Mouse (Mus musculus) liver, embryonic 14.5 days (tissue): Measurements from ENCODE around the gene Ctnnd2. TPM values are rescaled to one million over a fixed set of nuclear protein-coding genes. Genes with fewer than 3 reads are reported as not detected.

Experiments
- ATAC-seq: fragments of 200-750 bp; cut with Nextera tagmentation; 2 replicates; pipeline ENCODE4 v1.8.0; 2017; ENCODE audit warnings: moderate number of reproducible peaks, mild to moderate bottlenecking, moderate library complexity; ENCODE audit not compliant: insufficient read depth
- DNase-seq, 3 experiments: peaks; one replicate each; pipeline ENCODE4 v3.0.0-alpha.2; 2012 to 2013; ENCODE audit warnings: low read depth in 3 of 3, low spot score in 3 of 3
- H3K27ac ChIP-seq: fragments of 300-500 bp; sonication (generic); 2 replicates; pipeline ENCODE4 v1.5.1; 2014; ENCODE audit warnings: moderate library complexity, mild to moderate bottlenecking, control low read depth, inconsistent platforms
- H3K27me3 ChIP-seq: fragments of 300-500 bp; sonication (generic); 2 replicates; pipeline ENCODE4 v1.6.1; 2014; ENCODE audit warnings: mild to moderate bottlenecking, low read length, moderate library complexity; ENCODE audit not compliant: control insufficient read depth, insufficient read depth
- H3K36me3 ChIP-seq: fragments of 300-500 bp; sonication (generic); replicated peaks from 2 replicates; pipeline ENCODE4 v1.6.1; 2014; ENCODE audit warnings: low read depth; ENCODE audit not compliant: control insufficient read depth, insufficient read depth
- H3K4me1 ChIP-seq, 2 experiments: fragments of 200-500 bp in 1 of 2; fragments of 300-500 bp in 1 of 2; sonication (generic) in 1 of 2; replicated peaks; 2 replicates each; pipeline ENCODE4 v1.6.1; 2012 to 2014; ENCODE audit warnings: antibody characterized with exemption in 1 of 2, inconsistent platforms in 1 of 2, low read length in 1 of 2; ENCODE audit not compliant: control insufficient read depth in 2 of 2, insufficient read depth in 2 of 2
- H3K4me2 ChIP-seq: fragments of 300-500 bp; sonication (generic); 2 replicates; pipeline ENCODE4 v1.6.1; 2014; ENCODE audit warnings: low read depth, mild to moderate bottlenecking, control low read depth, moderate library complexity
- H3K4me3 ChIP-seq, 2 experiments: fragments of 200-500 bp in 1 of 2; fragments of 300-500 bp in 1 of 2; sonication (generic) in 1 of 2; 2 replicates each; pipeline ENCODE4 v1.5.1; 2012 to 2014; ENCODE audit warnings: low read depth in 2 of 2, low read length in 2 of 2, mild to moderate bottlenecking in 2 of 2, control low read depth in 1 of 2, inconsistent platforms in 1 of 2, moderate library complexity in 1 of 2; ENCODE audit not compliant: insufficient read depth in 1 of 2
- H3K9ac ChIP-seq: fragments of 300-500 bp; sonication (generic); replicated peaks from 2 replicates; pipeline ENCODE4 v1.6.1; 2014; ENCODE audit warnings: mild to moderate bottlenecking, control low read depth, moderate library complexity
- H3K9me3 ChIP-seq: fragments of 300-500 bp; sonication (generic); 2 replicates; pipeline ENCODE4 v1.6.1; 2016; ENCODE audit warnings: low read length, mixed read lengths; ENCODE audit not compliant: control insufficient read depth
- CTCF ChIP-seq: IDR thresholded peaks from 2 replicates; pipeline ENCODE4 v1.5.1; 2016; ENCODE audit warnings: antibody characterized with exemption, low read depth, control low read depth
- EP300 ChIP-seq: IDR thresholded peaks from 2 replicates; pipeline ENCODE4 v1.6.1; 2016; ENCODE audit warnings: antibody characterized with exemption, low read depth
- WGBS: fragments of 180-500 bp; shearing (Covaris S2); extraction: QIAGEN DNeasy Blood & Tissue Kit; methylation state at CpG from one replicate; pipeline ENCODE4 v1.1.7; 2014; ENCODE audit not compliant: insufficient replicate concordance; 5-methylcytosine and 5-hydroxymethylcytosine counted together
- polyA plus RNA-seq, 2 experiments: library from polyadenylated mRNA; depleted of rRNA in 1 of 2; stranded (reverse) in 1 of 2; unstranded in 1 of 2; fragments of >200 nt; fragmentation: Nextera tagmentation in 1 of 2; extraction: Ambion mirVana in 1 of 2; gene quantifications; 2 replicates each; pipeline versions ENCODE4 v1.2.1 to v1.2.3; 2012 to 2014

Gene Ctnnd2
- polyA plus RNA-seq, 2 experiments: 0.09 to 0.11 TPM

DNA sequence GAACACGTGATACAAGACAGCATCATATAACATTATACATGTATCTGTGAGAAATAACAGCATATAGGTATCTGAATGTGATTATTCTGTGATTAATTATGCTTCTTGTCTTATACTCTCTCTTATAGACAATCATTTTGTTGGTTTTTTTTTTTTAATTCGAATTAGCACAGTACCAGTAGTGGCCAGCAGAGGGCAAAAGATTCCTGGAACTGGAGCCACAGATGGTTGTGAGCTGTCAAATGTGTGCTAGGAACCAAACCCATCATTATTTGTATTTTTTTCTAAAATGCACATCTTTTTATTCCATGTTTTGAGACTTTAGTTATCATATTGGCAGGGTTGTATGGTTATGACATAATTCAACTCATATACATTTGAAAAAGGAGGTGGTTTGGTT lies 130.4 kb downstream of the Ctnnd2 start:
- 45% methylated on average over 2 of the region's 2 CpGs for WGBS
- Histone ChIP-seq H3K36me3 (no peaks in the 10 kb centered on the region), H3K27me3 (no peaks in the 10 kb centered on the region), H3K4me1 (no peaks in the 10 kb centered on the region), H3K9ac (no peak overlapping the region), H3K9me3 (no peaks in the 10 kb centered on the region), H3K27ac (no peak overlapping the region), H3K4me3 (no peak overlapping the region), H3K4me2 (no peak overlapping the region)
- no peak for TF ChIP-seq EP300
- TF ChIP-seq CTCF: 0 out of 2 replicates have a peak, but pooled peaks have one; percentile 31
- DNase-seq (no peak), ATAC-seq (no peak)

DNA sequence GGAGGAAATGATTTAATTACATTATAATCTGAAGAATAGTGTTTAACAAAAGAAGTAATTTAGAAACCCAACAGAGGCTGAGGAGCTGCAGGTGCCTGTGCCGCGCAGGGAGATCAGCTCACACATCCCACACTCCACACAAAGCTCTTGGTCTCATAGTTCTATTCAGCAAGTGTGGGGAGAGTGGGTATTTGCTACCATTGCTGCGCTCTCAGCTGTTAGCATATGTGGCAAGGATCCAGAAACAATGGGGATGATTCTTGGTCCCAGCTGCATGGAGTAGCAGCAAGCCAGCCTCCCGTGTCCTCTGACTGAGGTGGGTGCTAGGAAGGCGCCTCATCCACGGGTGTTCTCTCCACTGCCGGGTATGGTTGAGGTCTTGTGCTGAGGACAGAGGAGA lies 134.0 kb downstream of the Ctnnd2 start:
- ATAC-seq: no peak
- H3K36me3 ChIP-seq: no peaks in the 10 kb centered on the region
- DNase-seq: no peak
- no peak overlapping the region for H3K4me2 ChIP-seq
- no peak overlapping the region for H3K9ac ChIP-seq
- H3K4me1 ChIP-seq: no peaks in the 10 kb centered on the region
- no peaks in the 10 kb centered on the region for H3K27me3 ChIP-seq
- H3K4me3 ChIP-seq: no peak overlapping the region
- no peak overlapping the region for H3K27ac ChIP-seq
- H3K9me3 ChIP-seq: no peaks in the 10 kb centered on the region
- WGBS: 73% methylated on average over 7 of the region's 7 CpGs
- no peak for TF ChIP-seq EP300
- TF ChIP-seq CTCF: no peak

DNA sequence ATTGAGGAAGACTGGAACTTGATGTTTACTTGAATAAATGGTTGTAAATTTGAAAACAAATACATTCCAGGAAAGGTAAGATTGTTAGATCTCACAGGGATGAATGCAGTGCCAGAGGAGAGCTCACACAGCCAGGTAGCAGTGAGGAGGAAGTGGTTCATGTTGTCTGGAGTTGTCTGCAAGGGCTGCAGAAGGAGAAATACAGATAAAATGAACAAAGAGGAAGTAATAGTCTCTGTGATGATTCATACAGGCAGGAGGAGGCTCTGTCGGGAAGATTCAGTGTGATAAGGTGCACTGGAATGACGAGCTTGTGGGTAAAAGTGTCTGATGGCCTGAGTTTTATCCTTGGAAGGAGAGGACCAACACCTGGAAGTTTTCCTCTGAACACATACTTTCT lies 150.2 kb downstream of the Ctnnd2 start:
- Histone ChIP-seq H3K27ac (no peak overlapping the region), H3K4me1 (no peaks in the 10 kb centered on the region), H3K4me2 (no peak overlapping the region), H3K27me3 (no peaks in the 10 kb centered on the region), H3K36me3 (no peaks in the 10 kb centered on the region), H3K4me3 (no peak overlapping the region), H3K9ac (no peak overlapping the region), H3K9me3 (no peaks in the 10 kb centered on the region)
- DNase-seq (no peak), ATAC-seq (no peak)
- TF ChIP-seq CTCF (no peak), EP300 (no peak)
- 9% methylated on average over 2 of the region's 2 CpGs for WGBS

DNA sequence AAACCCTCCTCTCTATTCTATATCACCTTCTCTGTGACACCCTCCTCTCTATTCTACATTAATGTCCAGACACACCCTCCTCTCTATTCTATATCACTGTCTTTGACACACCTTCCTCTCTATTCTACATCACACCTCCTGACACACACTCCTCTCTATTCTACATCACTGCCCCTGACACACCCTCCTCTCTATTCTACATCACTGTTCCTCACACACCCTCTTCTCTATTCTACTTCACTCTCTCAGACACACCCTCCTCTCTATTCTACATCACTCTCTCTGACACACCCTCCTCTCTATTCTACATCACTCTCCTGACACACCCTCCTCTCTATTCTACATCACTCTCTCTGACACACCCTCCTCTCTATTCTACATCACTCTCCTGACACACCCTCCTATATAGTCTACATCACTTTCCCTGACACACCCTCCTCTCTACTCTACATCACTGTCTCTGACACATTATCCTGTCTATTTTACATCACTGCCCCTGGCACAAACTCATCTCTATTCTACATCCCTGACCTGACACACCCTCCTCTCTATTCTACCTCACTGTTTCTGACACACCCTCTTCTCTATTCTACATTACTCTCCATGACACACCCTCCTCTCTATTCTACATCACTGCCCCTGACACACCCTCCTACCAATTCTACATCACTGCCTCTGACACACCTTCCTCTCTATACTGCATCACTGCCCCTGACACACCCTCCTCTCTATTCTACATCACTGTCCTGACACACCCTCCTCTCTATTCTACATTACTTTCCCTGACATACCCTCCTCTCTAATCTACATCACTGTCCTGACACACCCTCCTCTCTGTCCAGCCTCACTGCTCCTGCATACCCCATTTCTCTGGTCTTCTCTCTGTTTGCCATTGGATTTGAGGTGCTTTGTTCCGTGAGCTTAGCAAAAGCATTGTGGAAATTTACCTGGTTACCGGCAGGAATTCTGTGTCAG lies 161.2 kb downstream of the Ctnnd2 start:
- no peak for TF ChIP-seq EP300
- TF ChIP-seq CTCF: no peak
- H3K27ac ChIP-seq: no peak overlapping the region
- no peak for DNase-seq

DNA sequence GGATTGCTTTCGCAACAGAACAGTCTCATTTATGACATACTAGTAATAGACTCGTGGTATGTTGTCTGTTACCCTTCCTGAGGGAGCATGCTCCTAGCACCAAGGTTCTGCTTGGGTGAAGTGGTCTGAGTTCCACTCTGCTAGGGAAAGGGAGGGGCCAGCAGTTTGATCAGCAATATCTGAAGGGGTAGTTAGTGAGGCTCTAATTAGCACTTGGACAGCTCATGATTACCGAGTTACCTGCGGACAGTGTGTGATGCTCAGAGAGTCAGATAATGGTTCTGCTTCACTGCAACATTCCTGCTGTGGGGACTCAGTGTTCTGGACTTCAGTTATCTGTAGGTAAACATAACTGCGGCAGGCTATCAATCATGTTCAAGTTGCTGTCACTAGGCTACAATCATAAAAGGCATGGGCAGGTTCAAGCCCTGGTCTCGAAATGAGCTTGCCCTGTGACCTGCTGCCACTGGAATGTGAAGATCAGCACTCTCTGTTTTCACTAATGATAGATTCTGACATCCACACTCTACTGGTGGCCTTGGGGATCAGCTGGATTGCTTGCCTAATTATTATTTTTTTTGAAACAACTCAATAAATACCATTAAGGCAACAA lies 166.3 kb downstream of the Ctnnd2 start:
- Histone ChIP-seq H3K4me3 (no peak overlapping the region), H3K9ac (no peak overlapping the region), H3K4me2 (no peak overlapping the region), H3K9me3 (no peaks in the 10 kb centered on the region), H3K36me3 (no peaks in the 10 kb centered on the region), H3K27me3 (no peaks in the 10 kb centered on the region), H3K4me1 (no peaks in the 10 kb centered on the region), H3K27ac (no peak overlapping the region)
- TF ChIP-seq EP300 (no peak), CTCF (no peak)
- ATAC-seq (no peak), DNase-seq (no peak)
- whole genome bisulfite sequencing: 57% methylated on average over 6 of the region's 6 CpGs

More for the DNA sequence above, 161.2 kb downstream of the Ctnnd2 start:
- Histone ChIP-seq H3K4me1 (no peaks in the 10 kb centered on the region), H3K27me3 (no peaks in the 10 kb centered on the region), H3K4me2 (no peak overlapping the region), H3K4me3 (no peak overlapping the region), H3K9ac (no peak overlapping the region), H3K9me3 (no peaks in the 10 kb centered on the region), H3K36me3 (no peaks in the 10 kb centered on the region)
- ATAC-seq: no peak
- WGBS: 56% methylated on average over 2 of the region's 2 CpGs
